Mouse (Mus musculus): ENCODE results near the gene Ap1g2.

The Ap1g2 gene

GRCm38 (mm10) chr14:55113351-55113974 is 7.1 kb upstream of the Ap1g2 start:
- DNase-seq = peak; percentile 9

- peak; percentile 82 for DNase-seq
These were observed 5.3 kb upstream of the Ap1g2 start for GRCm38 (mm10) chr14:55111720-55112119.

- DNase-seq = no peak
These were observed 3.7 kb upstream of the Ap1g2 start for GRCm38 (mm10) chr14:55110076-55110475.

GRCm38 (mm10) chr14:55109048-55109873 is 2.9 kb upstream of the Ap1g2 start:
- no peak for DNase-seq

GRCm38 (mm10) chr14:55108202-55108870 is 1.9 kb upstream of the Ap1g2 start:
- DNase-seq = peak; percentile 94

- DNase-seq = no peak
These were observed 597 bp upstream of the Ap1g2 start for GRCm38 (mm10) chr14:55106990-55107389.

GRCm38 (mm10) chr14:55105386-55105785 is 1.0 kb downstream of the Ap1g2 start:
- DNase-seq = no peak

GRCm38 (mm10) chr14:55104365-55104764 is 2.0 kb downstream of the Ap1g2 start:
- DNase-seq = no peak

GRCm38 (mm10) chr14:55102253-55102785 is 4.1 kb downstream of the Ap1g2 start:
- no peak for DNase-seq

- peak; percentile 62 for DNase-seq
These were observed 4.8 kb downstream of the Ap1g2 start for GRCm38 (mm10) chr14:55101592-55101991.

- no peak for DNase-seq
These were observed 8.3 kb downstream of the Ap1g2 start for GRCm38 (mm10) chr14:55098067-55098466.

- DNase-seq = no peak
These were observed 8.7 kb downstream of the Ap1g2 start for GRCm38 (mm10) chr14:55097646-55098045.

- DNase-seq = no peak
These were observed 9.8 kb downstream of the Ap1g2 start for GRCm38 (mm10) chr14:55096573-55097087.

GRCm38 (mm10) chr14:55095671-55096070 is 10.7 kb downstream of the Ap1g2 start:
- DNase-seq = no peak

GRCm38 (mm10) chr14:55095263-55095662 is 11.1 kb downstream of the Ap1g2 start:
- DNase-seq = no peak

- DNase-seq = peak; percentile 72
These were observed 11.6 kb downstream of the Ap1g2 start, which contains the start of gene Thtpa for GRCm38 (mm10) chr14:55094704-55095231. Gene Thtpa, plus strand, starts transcription at chr14:55094784.

- no peak for DNase-seq
These were observed 12.5 kb downstream of the Ap1g2 start for GRCm38 (mm10) chr14:55093927-55094326.

GRCm38 (mm10) chr14:55092011-55092577 is 14.3 kb downstream of the Ap1g2 start, which contains the start of gene Zfhx2:
Gene Zfhx2, minus strand, starts transcription at chr14:55092324.
- peak; percentile 97 for DNase-seq

GRCm38 (mm10) chr14:55091209-55091865 is 15.1 kb downstream of the Ap1g2 start:
- DNase-seq = no peak

GRCm38 (mm10) chr14:55089199-55089947 is 17.0 kb downstream of the Ap1g2 start:
- peak; percentile 77 for DNase-seq

GRCm38 (mm10) chr14:55086009-55086514 is 20.3 kb downstream of the Ap1g2 start:
- DNase-seq = no peak
